Mouse (Mus musculus): ENCODE data around the gene Kcnn1.

DNA sequence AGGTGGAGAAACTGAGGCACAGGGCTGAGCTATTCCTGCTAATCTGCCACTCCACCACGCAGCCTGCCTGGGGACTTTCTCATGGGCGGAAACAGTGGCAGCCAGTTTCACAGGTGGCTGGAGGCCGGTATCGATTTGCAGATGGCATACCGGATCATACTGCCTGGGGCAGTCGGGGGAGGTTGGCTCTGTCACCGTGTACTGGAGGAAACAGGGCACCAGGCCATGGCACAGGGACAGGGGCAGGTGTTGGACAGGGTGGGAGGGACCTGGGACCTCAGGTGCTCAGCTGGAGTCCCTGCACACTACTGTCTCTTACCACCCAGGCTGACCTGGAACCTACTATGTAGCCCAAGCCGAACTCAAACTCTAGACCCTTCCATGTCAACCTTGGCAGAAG is 37.2 kb downstream of the Kcnn1 start:
- TF ChIP-seq CTCF (IDR thresholded peaks at IDR 0.05; ENCODE audit: control insufficient read depth, insufficient read depth, insufficient replicate concordance, low read depth, low read length): no peak
- TF ChIP-seq POLR2A (IDR thresholded peaks at IDR 0.05; ENCODE audit: control insufficient read depth, low read depth, low read length): no peak
